Mouse (Mus musculus) forebrain, embryonic 15.5 days (tissue): Measurements from ENCODE around the gene Grip1. TPM values are rescaled to one million over a fixed set of nuclear protein-coding genes. Genes with fewer than 3 reads are reported as not detected.

ENCODE experiments used
- ATAC-seq: fragments of 200-750 bp; cut with Nextera tagmentation; replicated peaks from 2 replicates; pipeline ENCODE4 v1.8.0; 2017; ENCODE audit warnings: mild to moderate bottlenecking, moderate TSS enrichment, moderate library complexity
- H3K27ac ChIP-seq: fragments of 300-500 bp; sonication (generic); replicated peaks from 2 replicates; pipeline ENCODE4 v1.5.1; 2015; ENCODE audit warnings: mild to moderate bottlenecking, inconsistent platforms
- H3K27me3 ChIP-seq: fragments of 300-500 bp; sonication (generic); 2 replicates; pipeline ENCODE4 v1.6.1; 2015; ENCODE audit warnings: inconsistent platforms
- H3K36me3 ChIP-seq: fragments of 300-500 bp; sonication (generic); 2 replicates; pipeline ENCODE4 v1.6.1; 2015; ENCODE audit warnings: mild to moderate bottlenecking, inconsistent platforms
- H3K4me1 ChIP-seq: fragments of 300-500 bp; sonication (generic); 2 replicates; pipeline ENCODE4 v1.6.1; 2015; ENCODE audit warnings: inconsistent platforms
- H3K4me2 ChIP-seq: fragments of 300-500 bp; sonication (generic); replicated peaks from 2 replicates; pipeline ENCODE4 v1.6.1; 2015; ENCODE audit warnings: mild to moderate bottlenecking, inconsistent platforms
- H3K4me3 ChIP-seq: fragments of 300-500 bp; sonication (generic); 2 replicates; pipeline ENCODE4 v1.5.1; 2015; ENCODE audit warnings: mild to moderate bottlenecking, inconsistent platforms
- H3K9ac ChIP-seq: fragments of 300-500 bp; sonication (generic); replicated peaks from 2 replicates; pipeline ENCODE4 v1.6.1; 2015; ENCODE audit warnings: mild to moderate bottlenecking, inconsistent platforms
- H3K9me3 ChIP-seq: fragments of 300-500 bp; sonication (generic); 2 replicates; pipeline ENCODE4 v1.6.1; 2016; ENCODE audit warnings: inconsistent platforms
- WGBS: fragments of 180-500 bp; shearing (Covaris S2); methylation state at CpG from one replicate; pipeline ENCODE4 v1.1.7; 2015; ENCODE audit warnings: mixed read lengths; 5-methylcytosine and 5-hydroxymethylcytosine counted together
- polyA plus RNA-seq: library from polyadenylated mRNA; unstranded; fragments of >200 nt; fragmentation: Nextera tagmentation; extraction: Ambion mirVana; gene quantifications from 2 replicates; pipeline ENCODE4 v1.2.1, GENCODE M21; 2015

The Grip1 gene
- polyA plus RNA-seq, 1 experiment from 2014 or later: 19.2 TPM

DNA sequence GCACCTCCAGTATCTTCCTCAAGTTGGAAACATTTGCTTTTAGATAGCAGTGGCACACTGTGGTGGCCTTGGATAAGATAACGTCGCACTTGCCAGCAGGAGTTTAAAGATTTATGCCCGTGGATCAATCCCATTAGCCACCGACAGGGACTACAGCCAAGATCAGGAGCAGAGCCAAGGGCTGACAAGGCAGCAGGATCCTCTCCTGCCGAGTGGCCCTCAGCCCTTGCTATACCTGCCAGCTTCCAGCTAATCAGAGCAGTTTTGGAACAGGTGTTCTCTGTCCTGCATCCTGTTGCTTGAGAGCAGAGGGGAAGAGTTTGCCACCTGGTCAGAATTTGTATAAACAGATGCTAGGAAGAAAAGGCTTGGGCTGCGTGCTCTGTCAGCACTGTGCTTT, 348.8 kb downstream of the Grip1 start:
- WGBS: 53% methylated on average over 6 of the region's 6 CpGs
- ATAC-seq: no peak
- Histone ChIP-seq H3K36me3 (no peaks in the 10 kb centered on the region), H3K9ac (no peak overlapping the region), H3K4me3 (no peak overlapping the region), H3K27me3 (no peaks in the 10 kb centered on the region), H3K9me3 (no peaks in the 10 kb centered on the region), H3K4me2 (no peak overlapping the region), H3K27ac (no peak overlapping the region), H3K4me1 (0 out of 2 replicates have a peak, but pooled peaks cover 4% of the 10 kb centered on the region)

DNA sequence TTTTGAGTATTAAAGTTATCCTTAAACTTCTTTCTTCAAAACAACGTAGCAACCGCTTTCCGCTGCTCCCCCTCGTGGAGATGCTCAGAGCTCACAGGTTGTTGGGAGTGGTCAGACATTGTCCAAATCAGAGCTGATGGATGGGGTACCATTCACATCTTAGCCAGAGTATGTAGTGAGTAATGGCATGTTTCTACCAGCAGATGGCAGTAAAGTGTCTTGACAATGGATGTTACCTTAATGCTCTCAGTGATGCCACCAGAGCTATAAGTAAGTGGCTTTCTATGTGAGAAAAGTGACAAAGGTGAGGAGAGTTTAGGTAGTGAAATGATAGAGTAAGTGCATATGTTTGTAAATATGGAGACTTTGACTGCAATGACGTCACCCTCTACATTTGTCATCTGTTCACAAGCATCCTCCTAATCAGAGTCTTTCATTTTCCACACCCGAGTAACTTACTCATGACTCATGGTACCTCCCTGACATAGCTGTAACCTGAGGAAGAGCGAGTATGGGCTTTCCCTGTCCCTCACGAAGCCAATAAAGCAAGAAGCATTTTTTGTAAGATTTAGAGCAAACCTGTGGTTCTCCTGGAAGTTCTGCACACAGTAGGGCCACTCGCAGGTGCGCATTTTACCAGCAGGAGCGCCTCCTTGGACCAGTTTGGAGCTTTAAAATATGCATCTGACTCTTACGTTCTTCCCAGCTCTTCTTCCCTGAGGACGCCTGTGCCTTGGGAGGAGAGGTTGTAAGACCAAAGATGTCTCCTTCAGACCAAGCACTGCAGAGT, 350.2 kb downstream of the Grip1 start:
- 58% methylated on average over 13 of the region's 13 CpGs for WGBS
- Histone ChIP-seq H3K27ac (no peak overlapping the region), H3K4me2 (no peak overlapping the region), H3K9me3 (no peaks in the 10 kb centered on the region), H3K36me3 (no peaks in the 10 kb centered on the region), H3K9ac (no peak overlapping the region), H3K4me1 (0 out of 2 replicates have a peak, but pooled peaks cover 4% of the 10 kb centered on the region), H3K4me3 (no peak overlapping the region), H3K27me3 (no peaks in the 10 kb centered on the region)
- peak; percentile 86 for ATAC-seq

GRCm38 (mm10) chr10:119804423-119804814, 350.8 kb downstream of the Grip1 start:
- Histone ChIP-seq H3K4me3 (no peak overlapping the region), H3K4me1 (0 out of 2 replicates have a peak, but pooled peaks cover 4% of the 10 kb centered on the region), H3K4me2 (no peak overlapping the region), H3K36me3 (no peaks in the 10 kb centered on the region), H3K27ac (no peak overlapping the region), H3K9me3 (no peaks in the 10 kb centered on the region), H3K27me3 (no peaks in the 10 kb centered on the region), H3K9ac (no peak overlapping the region)
- 86% methylated on average over 9 of the region's 9 CpGs for WGBS
- ATAC-seq: no peak

DNA sequence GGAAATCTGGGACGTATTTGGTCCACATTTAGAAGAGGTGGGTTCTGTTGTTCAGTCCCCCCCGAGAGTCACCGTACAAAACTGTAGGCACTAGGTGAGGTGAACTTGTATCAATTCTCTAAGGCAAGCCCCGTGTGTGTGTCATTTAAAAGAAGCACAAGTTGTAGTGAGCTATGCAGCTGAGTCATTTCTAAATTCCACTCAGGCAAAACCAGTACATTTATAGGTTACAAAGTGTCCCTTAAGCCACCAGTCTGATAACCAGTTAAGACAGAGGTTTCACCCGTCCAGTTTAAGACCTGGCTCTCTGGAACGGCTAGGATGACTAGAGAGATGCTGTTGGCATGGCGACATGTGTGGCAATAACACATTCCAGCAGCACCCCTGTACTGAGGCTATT, 351.5 kb downstream of the Grip1 start:
- 85% methylated on average over 7 of the region's 7 CpGs for WGBS
- ATAC-seq: no peak
- H3K36me3 ChIP-seq: no peaks in the 10 kb centered on the region
- no peaks in the 10 kb centered on the region for H3K27me3 ChIP-seq
- 0 out of 2 replicates have a peak, but pooled peaks cover 4% of the 10 kb centered on the region for H3K4me1 ChIP-seq
- H3K9ac ChIP-seq: no peak overlapping the region
- no peaks in the 10 kb centered on the region for H3K9me3 ChIP-seq
- no peak overlapping the region for H3K27ac ChIP-seq
- no peak overlapping the region for H3K4me2 ChIP-seq
- H3K4me3 ChIP-seq: no peak overlapping the region

DNA sequence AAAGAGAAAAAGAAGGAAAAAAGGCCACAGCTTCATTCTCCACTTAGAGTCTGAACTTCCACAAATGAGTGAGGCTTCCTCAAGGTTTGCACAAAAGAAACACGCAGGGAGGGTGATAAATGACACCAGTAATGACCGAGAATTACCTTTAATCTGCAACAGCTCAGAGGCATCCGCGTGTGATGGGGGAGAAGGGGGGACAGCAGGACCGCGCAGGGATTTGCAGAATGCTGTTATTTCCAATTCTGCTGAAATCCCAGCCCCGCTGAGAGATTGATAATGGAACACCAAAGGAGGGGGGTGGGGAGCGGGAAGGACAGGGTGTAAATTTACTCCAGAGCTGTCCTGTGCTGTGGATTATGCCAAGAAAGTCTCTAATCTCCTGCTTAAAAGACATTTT, 352.5 kb downstream of the Grip1 start:
- Histone ChIP-seq H3K9ac (no peak overlapping the region), H3K27me3 (no peaks in the 10 kb centered on the region), H3K27ac (no peak overlapping the region), H3K9me3 (no peaks in the 10 kb centered on the region), H3K4me3 (no peak overlapping the region), H3K4me2 (no peak overlapping the region), H3K36me3 (no peaks in the 10 kb centered on the region), H3K4me1 (0 out of 2 replicates have a peak, but pooled peaks cover 4% of the 10 kb centered on the region)
- ATAC-seq: 0 out of 2 replicates have a peak, but pooled peaks have one; percentile 21
- 21% methylated on average over 8 of the region's 8 CpGs for WGBS

GRCm38 (mm10) chr10:119808384-119808783, 354.8 kb downstream of the Grip1 start:
- Histone ChIP-seq H3K27me3 (no peaks in the 10 kb centered on the region), H3K36me3 (no peaks in the 10 kb centered on the region), H3K4me2 (no peak overlapping the region), H3K9me3 (no peaks in the 10 kb centered on the region), H3K4me3 (no peak overlapping the region), H3K9ac (no peak overlapping the region), H3K27ac (no peak overlapping the region), H3K4me1 (0 out of 2 replicates have a peak, but pooled peaks cover 4% of the 10 kb centered on the region)
- ATAC-seq: no peak
- WGBS: 99% methylated on average over 5 of the region's 5 CpGs

DNA sequence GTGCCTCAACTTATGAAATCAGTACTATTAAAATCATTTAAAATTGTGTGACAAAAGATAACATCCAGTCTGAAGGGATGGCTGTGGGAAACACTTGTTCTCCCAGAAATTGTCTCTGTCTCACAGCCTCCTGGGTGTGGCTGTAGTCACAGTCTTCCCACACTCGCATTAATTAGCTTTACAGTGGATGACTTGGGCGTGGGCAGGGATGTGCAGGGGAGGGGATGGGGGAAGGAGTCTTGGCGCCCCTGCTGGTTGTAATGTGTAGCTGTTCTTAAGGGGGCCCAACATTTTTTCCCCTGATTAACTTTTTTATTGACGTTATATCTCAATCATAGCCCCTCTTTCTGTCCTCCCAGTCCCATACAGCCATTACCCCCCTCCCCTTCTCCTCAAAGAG, 360.5 kb downstream of the Grip1 start:
- Histone ChIP-seq H3K4me1 (peaks cover 12% of the 10 kb centered on the region), H3K4me3 (no peak overlapping the region), H3K4me2 (no peak overlapping the region), H3K9me3 (no peaks in the 10 kb centered on the region), H3K27ac (no peak overlapping the region), H3K36me3 (no peaks in the 10 kb centered on the region), H3K27me3 (no peaks in the 10 kb centered on the region), H3K9ac (no peak overlapping the region)
- 68% methylated on average over 4 of the region's 4 CpGs for WGBS
- ATAC-seq: no peak

GRCm38 (mm10) chr10:119816001-119816400, 362.4 kb downstream of the Grip1 start:
- 80% methylated on average over 5 of the region's 5 CpGs for WGBS

GRCm38 (mm10) chr10:119818381-119818780, 364.8 kb downstream of the Grip1 start:
- Histone ChIP-seq H3K9me3 (no peaks in the 10 kb centered on the region), H3K36me3 (no peaks in the 10 kb centered on the region), H3K4me1 (peaks cover 35% of the 10 kb centered on the region), H3K4me3 (no peak overlapping the region), H3K4me2 (peak overlapping the region; percentile 46; the same call in 1 of the 2 replicates), H3K27ac (peak overlapping the region; percentile 86), H3K9ac (no peak overlapping the region), H3K27me3 (no peaks in the 10 kb centered on the region)
- WGBS: 16% methylated on average over 5 of the region's 5 CpGs
- ATAC-seq: peak; percentile 62

More at GRCm38 (mm10) chr10:119816001-119816400, 362.4 kb downstream of the Grip1 start:
- no peak overlapping the region for H3K9ac ChIP-seq
- H3K27me3 ChIP-seq: no peaks in the 10 kb centered on the region
- H3K9me3 ChIP-seq: no peaks in the 10 kb centered on the region
- H3K36me3 ChIP-seq: no peaks in the 10 kb centered on the region
- peaks cover 28% of the 10 kb centered on the region for H3K4me1 ChIP-seq
- no peak overlapping the region for H3K27ac ChIP-seq
- no peak overlapping the region for H3K4me3 ChIP-seq
- H3K4me2 ChIP-seq: no peak overlapping the region
- ATAC-seq: no peak

DNA sequence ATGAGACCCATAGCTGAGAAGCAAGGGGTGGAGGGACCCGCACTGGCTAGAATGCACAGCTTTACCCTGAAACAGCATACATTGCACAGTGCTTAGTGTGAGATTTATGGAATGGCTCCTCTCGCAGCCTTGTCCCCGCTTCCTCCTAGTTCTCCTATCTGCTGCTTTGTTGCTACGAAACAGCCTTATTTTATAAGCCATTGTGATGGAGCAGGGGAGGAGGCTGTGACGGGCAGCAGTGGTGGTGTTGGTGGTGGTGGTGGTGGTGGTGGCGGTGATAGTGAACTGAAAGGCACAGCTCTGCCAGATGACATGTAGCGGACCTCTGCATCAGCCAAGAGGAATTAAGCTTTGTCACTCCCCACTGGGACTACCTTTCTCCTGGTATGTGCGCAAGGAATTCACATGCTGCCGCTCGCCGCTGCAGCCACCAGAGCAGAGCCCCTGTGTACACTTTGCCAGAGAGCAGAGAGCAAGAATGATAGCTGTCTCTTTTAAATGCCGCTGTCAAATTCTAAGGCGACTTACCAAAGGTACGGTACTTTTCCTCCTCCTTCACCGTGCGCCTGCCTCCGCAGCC, 365.6 kb downstream of the Grip1 start:
- WGBS: 19% methylated on average over 17 of the region's 17 CpGs
- peak; percentile 67 for ATAC-seq
- no peaks in the 10 kb centered on the region for H3K27me3 ChIP-seq
- peaks cover 39% of the 10 kb centered on the region for H3K4me1 ChIP-seq
- peak overlapping the region; percentile 48 for H3K9ac ChIP-seq
- H3K4me3 ChIP-seq: peak overlapping the region; percentile 40
- H3K27ac ChIP-seq: peak overlapping the region; percentile 86
- H3K4me2 ChIP-seq: peak overlapping the region; percentile 46
- no peaks in the 10 kb centered on the region for H3K9me3 ChIP-seq
- no peaks in the 10 kb centered on the region for H3K36me3 ChIP-seq

DNA sequence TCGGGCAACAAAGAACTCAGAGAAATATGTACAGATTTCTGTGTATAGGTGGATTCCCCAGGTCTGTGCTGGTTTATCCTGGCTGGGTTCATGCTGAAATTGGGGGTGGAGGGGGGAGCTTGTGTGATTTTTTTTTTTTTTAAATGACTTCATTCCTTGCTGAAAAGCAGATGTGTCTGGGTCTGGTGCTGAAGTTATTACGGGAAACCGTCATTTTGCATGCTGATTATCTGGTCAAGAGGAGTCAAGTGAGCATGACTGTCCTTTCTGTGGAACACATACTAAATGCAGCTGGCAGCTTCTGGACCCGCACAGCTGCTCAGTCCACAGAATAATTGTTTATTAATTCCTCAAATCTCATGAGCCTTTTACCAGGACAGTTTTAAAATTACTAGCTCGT, 366.1 kb downstream of the Grip1 start:
- peak overlapping the region; percentile 40 for H3K4me3 ChIP-seq
- H3K4me1 ChIP-seq: peaks cover 39% of the 10 kb centered on the region
- peak overlapping the region; percentile 48 for H3K9ac ChIP-seq
- 28% methylated on average over 5 of the region's 5 CpGs for WGBS
- no peak; the same call in 1 of the 2 replicates for ATAC-seq
- H3K9me3 ChIP-seq: no peaks in the 10 kb centered on the region
- H3K27me3 ChIP-seq: no peaks in the 10 kb centered on the region
- peak overlapping the region; percentile 46 for H3K4me2 ChIP-seq
- peak overlapping the region; percentile 86 for H3K27ac ChIP-seq
- no peaks in the 10 kb centered on the region for H3K36me3 ChIP-seq

DNA sequence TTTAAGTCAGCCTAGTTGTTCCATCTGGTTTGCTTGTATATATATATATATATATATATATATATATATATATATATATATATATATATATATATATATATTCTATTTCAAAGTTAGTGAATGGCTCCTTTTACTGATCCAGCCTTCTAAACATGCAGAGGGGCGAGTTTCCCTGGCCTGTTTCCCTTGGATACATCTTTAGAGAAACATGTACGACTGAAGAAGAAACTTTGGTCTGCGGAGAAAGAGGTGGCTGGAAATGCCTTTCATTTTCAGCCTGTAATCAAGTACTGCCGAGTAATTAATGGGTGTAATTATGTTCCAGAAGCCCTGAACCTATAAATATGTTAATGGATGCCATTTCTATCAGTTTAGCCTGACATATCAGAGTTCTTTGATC, 366.8 kb downstream of the Grip1 start:
- ATAC-seq: no peak
- peaks cover 39% of the 10 kb centered on the region for H3K4me1 ChIP-seq
- WGBS: 12% methylated on average over 4 of the region's 4 CpGs
- no peaks in the 10 kb centered on the region for H3K36me3 ChIP-seq
- no peaks in the 10 kb centered on the region for H3K9me3 ChIP-seq
- H3K27me3 ChIP-seq: no peaks in the 10 kb centered on the region
- 0 out of 2 replicates have a peak overlapping the region, but pooled peaks have one; percentile 17 for H3K27ac ChIP-seq
- H3K9ac ChIP-seq: no peak overlapping the region
- H3K4me3 ChIP-seq: peak overlapping the region; percentile 23; the same call in 1 of the 2 replicates
- peak overlapping the region; percentile 23 for H3K4me2 ChIP-seq
